Mouse (Mus musculus) embryonic fibroblast, embryonic 13.5 days (primary cell): ENCODE data around the gene Spaca3.

Experiments
- CTCF ChIP-seq: IDR thresholded peaks from 2 replicates; pipeline ENCODE4 v1.5.1; 2011; ENCODE audit warnings: mild to moderate bottlenecking, control low read depth, low read length, moderate library complexity, borderline replicate concordance; ENCODE audit not compliant: insufficient read depth
- POLR2A ChIP-seq: IDR thresholded peaks from 2 replicates; pipeline ENCODE4 v1.6.1; 2011; ENCODE audit warnings: low read depth, mild to moderate bottlenecking, control low read depth, low read length, moderate library complexity

- TF ChIP-seq POLR2A (no peak), CTCF (no peak)
These were observed 36.9 kb upstream of the Spaca3 start for GRCm38 (mm10) chr11:80821296-80821695.
